Mouse (Mus musculus) heart, adult 2 months (tissue): ENCODE results near the gene Rtn4r.

Experiments used
- CTCF ChIP-seq: fragments of 200-600 bp; IDR thresholded peaks from 2 replicates; pipeline ENCODE4 v1.8.1; 2022; ENCODE audit warnings: antibody characterized with exemption, mild to moderate bottlenecking, moderate library complexity
- EP300 ChIP-seq: fragments of 200-500 bp; IDR thresholded peaks from 2 replicates; pipeline ENCODE4 v1.6.1; 2011; ENCODE audit warnings: low read depth, low read length, control low read depth; ENCODE audit not compliant: insufficient read depth
- POLR2A ChIP-seq: fragments of 200-500 bp; IDR thresholded peaks from 2 replicates; pipeline ENCODE4 v1.6.1; 2011; ENCODE audit warnings: mild to moderate bottlenecking, low read depth, low read length, control low read depth; ENCODE audit not compliant: insufficient read depth

GRCm38 (mm10) chr16:18130705-18131104 lies 3.3 kb downstream of the Rtn4r start:
- TF ChIP-seq CTCF (no peak), POLR2A (no peak), EP300 (no peak)
